Mouse (Mus musculus): ENCODE results near the gene Tmem150a. TPM values are rescaled to one million over a fixed set of nuclear protein-coding genes. Genes with fewer than 3 reads are reported as not detected.
A peak's percentile ranks its signal among the peaks of the same experiment; 100 is the strongest.

The Tmem150a gene
- total RNA-seq, 2 experiments from 2014 or later, result 20.0 to 22.6 TPM

DNA sequence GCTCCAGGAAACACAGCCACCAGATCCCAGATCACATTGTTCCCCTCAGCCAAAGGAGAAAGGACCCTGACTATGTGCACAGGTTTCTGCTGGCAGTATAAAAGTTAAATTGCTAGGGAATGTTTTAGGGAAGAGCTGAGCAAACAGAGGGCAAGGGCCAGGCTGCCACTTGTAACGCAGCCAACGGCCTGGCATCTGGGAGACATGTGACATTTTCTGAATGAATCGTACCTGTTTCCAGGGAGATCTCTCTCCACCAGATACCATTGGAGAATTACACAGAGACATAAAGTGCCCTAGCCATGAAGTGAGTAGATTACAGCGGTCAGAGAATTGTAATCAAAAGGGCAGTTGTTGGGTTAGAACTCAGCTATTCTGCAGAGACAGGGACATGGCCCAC is 17.9 kb downstream of the Tmem150a start:
- no peak for DNase-seq

DNA sequence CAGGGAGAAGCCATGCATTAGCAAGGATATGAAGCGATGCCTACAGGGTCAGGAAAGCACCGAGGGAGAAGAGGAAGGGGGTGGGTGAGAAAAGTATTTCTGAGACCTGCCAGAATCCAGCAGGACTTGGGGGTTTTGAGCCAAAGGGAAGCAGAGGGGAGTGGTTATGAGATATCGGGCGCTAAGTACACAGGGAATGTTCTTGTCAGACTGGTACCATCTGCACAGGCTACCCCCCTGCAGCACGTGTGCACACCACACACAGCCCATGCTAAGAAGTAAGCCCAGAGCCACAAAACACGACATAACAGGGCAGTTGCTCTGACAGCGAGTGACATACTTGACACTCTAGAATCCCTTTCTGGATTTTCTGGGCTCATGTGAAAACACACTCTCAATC is 19.0 kb downstream of the Tmem150a start:
- DNase-seq, result no peak

DNA sequence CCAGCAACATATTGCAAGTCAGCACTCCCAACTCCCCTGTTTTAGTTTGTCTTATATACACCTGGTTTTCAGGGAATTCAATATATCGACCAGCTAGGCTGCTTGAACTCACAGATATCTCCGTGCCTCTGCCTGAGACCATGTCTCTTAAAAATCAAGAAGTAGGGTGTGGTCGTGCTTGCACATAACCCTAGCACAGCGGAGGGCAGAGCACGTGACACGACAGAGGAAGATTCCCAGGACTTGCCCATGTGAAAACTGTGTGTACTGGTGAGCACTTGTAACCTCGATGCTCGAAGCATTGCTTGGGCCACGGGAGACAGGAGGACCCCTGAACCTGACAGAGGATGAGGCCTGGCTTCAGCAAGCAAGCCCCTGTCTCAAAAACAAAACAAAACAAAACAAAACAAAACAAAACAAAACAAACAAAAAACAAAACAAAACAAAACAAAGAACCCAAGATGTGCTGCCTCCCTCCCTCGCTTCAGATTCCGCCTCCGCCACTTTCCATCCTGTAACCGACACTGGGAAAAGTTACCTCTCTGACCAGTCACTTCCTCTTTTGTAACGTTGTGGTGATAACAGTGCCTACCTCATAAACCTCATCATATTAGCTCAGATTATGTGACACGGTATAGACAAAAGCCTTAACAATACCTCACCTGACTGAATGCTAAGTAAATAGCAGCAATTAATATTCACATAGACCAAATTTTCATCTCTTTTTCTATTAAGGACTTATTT is 19.7 kb downstream of the Tmem150a start:
- DNase-seq, result no peak

DNA sequence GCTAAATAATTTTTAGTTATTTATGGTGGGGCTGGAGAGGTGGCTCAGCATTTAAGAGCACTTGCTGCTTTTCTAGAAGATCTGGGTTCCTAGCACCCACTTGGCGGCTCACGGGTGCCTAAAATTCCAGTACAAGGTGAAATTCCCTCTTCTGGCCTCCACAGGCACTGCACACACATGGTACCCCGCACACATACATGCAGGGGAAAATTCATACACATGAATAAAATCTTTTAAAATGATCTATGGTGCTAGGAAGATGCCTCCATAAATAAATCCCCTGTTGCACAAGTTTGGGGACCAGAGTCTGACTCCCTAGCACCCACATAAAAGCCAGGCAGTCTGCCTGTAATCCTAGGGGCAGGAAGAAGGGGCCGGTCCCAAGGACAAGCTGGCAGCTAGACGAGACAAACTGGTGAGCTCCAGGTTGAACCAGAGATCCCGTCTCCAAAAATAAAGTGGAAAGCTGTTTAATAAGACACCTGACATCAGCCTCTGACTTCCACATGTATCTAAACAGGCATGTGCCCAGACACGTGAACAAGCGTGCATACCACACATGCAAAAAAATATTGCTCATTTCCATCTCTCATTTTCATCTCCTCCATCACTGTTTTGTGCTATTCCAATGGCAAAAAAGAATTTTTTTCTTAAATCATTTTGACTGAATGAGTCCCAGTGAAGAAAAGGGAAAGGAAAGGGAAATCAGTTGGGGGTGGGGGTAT is 23.4 kb downstream of the Tmem150a start:
- DNase-seq, result no peak

DNA sequence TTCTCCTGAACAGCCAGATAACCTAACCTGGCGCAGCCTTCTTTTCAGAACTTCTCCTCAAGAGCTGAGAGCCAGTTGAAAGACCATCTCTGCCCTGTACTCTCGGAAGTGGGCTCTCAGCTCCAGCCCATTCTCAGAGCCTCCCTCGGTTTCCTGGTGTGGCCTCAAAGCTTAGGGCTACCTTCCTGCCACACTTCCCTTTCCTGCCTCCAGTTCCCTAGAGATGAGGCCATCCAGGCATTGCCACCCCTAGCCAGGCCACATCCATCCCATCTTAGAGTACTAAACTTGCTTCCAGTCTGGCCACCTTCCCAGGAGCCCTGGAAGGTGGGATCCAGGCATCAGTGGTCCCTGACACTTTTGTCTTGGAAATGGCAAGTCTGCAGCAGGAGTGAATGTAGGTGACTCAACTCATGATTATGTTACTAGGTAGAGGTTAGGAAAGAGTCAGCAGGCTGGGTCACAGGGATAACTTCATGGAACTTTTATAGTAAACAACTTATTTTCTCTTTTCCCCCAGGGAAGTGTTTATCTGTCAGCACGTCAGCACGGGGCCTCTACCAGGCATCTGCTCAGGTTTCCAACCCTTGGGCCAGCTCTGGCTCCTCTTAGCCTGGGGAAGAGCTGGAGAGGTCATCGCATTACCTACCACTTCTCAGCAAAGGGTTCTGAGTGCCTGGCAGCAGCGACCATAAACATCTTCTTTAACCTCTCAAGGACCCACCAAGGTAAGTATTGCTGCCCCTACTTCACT is 24.3 kb downstream of the Tmem150a start:
- DNase-seq, result peak; percentile 45 to 50

DNA sequence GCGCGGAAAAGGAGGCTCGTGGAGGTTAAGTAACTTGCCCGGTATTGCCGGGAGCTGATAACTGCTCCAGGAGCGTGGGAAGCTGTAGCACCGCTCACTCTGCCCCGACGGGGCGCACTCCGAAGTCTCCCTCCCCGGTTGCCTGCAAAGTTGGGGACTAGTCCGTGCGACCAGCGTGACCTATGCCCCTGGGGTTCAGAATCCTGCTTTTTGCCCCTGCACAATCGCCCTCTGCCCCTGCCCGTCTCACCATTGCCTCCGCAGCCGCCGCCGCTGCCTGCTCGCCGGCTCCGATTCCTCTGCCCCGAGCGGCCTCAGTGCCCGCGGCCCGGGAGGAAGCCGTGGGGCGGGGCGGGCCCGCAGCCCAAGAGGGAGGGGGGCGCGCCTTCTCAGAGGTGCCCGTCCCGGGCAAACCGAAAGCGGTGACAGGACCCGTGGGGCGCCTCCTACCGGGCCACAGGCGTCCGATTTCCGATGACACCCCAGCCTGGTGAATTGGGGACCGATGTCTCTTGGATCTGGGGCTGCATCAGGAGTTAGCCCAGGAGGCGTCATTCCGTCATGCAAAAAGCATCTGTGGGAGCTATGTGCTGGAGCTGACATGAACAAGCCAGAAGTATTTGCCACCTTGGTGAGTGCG is 25.0 kb downstream of the Tmem150a start, which contains the start of gene Vamp5:
Vamp5 (minus strand) TSS at position 338 of the 640 bp plus-strand sequence.
- DNase-seq, result peak; percentile 89 to 92

DNA sequence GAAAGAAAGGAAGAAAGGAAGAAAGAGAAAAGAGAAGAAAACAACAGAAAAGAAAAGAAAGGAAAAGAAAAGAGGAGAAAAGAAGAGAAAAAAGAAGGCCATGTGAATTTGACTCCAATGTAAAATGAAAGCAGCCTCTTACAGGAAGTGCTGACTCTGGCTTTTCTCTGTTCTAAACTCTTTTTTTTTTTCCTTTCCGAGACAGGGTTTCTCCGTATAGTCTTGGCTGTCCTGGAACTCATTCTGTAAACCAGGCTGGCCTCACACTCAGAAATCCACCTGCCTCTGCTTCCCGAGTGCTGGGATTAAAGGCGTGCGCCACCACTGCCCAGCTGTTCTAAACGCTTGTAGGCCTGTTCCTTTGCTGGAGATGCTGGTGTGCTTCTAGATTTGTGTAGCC is 27.2 kb downstream of the Tmem150a start:
- DNase-seq, result no peak

DNA sequence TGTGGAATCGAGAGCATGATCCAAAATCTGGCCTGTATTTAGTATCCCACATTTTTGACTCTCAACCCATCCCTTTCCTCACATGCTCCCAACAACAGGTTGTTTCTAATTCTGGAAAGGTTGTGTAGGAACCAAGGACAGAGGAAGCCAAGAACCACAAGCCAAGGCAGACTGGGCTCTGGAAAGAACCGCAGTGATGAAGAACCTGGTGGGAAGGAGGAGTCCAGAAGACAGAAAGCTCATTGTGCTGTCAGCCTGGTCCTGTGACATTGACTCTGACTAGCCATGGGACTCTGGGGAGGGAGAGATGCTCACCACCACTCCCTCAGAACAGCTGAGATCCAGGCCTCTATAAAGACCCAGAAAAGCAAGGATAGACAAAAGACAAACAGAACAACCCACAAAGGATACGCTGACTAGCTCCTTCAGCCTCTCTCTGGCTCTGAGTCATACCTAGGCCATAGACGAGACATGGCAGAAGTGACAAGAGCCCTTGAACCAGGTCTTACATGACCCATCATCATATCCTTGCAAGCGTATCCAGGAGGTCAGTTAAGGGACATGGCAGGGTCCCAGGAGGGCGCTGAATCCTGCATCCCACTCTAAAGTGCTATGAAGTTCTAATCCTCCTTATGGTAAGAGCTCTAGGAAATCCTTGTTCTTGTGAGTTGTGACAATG is 28.0 kb downstream of the Tmem150a start:
- DNase-seq, result no peak

DNA sequence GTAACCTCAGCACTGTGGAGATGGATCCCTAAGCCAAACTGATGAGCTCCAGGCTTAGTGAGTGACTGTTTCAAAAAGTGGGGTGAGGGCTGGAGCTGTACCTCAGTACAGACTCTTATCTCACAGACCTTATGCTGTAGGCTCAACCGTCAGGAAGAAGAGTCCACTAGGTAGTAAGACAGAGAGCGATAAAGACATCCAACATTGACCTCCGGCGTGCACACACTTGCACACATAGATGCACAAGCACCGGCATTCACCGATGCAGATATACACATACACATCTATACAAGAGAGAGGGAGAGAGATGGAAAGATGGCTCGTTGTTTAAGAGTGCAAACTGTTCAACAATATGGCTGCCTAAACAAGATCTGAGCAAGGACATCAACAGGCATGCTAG is 28.7 kb downstream of the Tmem150a start:
- no peak for DNase-seq

DNA sequence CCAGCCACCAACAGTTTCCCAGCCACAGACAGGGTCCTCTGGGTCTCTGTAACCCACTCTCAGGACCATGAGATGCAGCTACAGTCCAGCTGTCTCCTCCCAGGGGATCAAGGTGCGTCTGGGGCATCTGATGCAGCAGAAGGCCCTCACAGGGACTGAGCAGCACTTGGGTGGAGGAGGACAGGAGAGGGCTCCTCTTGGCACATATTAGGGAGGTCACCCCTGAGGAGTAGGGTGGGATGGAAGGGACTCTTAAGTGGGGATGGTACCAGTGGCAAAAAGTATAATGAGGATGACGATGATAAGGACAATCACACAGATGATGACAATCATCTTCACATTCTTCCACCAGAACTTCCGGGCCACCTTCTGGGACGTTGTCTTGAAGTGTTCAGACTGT is 30.0 kb downstream of the Tmem150a start:
- DNase-seq, result no peak

DNA sequence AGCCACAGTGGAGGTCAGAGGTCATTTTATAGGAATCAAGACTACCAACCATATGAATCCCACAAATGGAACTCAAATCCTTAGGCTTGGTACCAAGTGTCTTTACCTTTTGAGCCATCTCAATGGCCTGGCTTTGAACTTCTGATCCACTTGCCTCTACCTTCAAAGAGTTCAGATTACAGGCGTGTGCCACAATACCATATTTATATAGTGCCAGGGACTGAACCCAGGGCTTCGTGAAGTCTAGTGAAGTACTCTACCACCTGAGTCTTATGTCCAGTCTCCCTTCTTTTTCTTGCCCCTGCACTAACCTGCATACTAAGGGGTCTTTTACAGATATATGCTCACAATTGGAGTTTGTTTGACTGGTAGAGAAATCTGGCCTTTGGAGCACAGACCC is 31.3 kb downstream of the Tmem150a start:
- no peak for DNase-seq

DNA sequence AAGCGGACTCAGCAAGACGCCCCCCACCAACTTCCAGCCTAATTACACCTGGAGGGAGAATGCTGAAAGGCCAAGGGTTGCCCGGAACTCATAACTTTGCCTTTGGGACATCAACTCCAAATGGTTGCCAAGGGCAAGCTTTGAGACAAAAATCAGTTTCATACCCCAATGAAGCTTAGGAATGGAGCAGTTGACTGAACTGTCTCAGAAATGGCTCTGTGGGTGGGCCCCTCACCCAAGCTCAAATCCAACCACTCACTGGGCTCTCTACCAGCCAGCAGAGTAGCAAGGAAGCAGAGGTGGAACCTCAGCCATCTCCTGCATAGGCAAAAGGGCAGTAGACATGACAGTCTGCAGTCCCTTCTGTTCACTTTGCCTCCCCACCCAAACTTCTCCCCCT is 32.6 kb downstream of the Tmem150a start:
- no peak for DNase-seq

DNA sequence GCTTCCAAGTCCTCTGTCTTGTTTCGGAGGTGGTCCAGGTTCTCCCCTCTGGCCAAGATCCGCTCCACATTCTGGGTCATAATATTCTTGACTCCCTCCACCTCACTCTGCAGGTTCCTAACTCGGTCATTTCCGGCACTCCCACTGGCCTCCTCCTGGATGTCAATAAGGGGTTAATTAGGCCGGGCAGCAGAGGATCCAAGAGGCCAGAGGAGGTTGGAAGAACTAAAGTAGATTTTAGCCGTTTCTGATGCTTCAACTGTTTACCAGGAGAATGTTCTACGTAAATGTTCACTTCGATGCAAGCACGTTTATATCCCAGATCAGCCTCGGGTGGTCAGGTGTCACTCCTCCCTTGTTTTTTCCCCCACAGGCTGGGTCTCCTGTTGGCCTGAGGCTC is 33.0 kb downstream of the Tmem150a start:
- no peak for DNase-seq

DNA sequence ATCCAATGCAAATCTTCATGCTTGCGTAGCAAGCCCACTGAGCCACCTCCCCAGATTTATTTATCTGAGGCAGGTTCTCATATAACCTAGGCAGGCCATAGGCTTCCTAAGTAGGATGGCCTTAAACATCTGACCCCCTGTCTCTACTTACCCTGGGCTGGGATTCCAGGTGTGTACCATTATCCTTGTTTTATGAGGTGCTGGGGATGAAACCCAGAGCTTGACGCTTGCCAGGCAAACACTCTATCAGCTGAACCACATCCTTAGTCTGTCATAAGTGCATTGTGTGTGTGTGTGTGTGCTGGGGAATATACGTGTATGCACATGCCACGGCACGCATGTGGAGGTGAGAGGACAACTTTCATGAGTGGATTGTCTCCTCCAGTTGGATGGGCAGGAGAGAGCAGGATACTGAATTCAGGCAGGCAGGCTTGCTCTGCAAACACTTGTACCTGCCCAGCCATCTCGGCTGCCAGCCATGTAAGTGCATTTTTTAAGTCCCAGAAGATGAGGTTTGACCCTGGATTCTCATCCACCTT is 33.6 kb downstream of the Tmem150a start:
- no peak for DNase-seq

DNA sequence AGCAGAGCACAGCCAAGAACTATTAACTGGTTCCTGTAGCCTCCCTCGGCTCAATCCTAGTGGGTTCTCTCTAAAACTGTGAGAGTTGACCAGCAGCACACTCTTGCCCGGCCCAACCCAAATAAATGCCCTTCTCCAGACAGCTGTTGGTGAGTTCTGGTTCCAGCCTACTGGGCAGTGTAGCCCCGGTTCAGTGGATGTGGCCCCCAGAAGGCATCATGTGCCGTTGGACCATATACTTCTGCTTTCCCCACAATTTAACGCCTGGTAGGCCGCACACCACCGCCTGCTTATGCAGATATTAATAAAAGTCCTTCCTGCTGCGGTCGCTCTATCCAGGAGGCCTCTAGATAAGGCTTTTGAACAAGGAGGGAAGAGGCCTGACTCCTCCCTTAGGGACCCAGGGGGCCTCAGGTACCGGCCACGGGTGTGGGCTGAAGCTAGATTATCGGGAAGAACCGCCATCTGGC is 34.3 kb downstream of the Tmem150a start:
- no peak for DNase-seq

DNA sequence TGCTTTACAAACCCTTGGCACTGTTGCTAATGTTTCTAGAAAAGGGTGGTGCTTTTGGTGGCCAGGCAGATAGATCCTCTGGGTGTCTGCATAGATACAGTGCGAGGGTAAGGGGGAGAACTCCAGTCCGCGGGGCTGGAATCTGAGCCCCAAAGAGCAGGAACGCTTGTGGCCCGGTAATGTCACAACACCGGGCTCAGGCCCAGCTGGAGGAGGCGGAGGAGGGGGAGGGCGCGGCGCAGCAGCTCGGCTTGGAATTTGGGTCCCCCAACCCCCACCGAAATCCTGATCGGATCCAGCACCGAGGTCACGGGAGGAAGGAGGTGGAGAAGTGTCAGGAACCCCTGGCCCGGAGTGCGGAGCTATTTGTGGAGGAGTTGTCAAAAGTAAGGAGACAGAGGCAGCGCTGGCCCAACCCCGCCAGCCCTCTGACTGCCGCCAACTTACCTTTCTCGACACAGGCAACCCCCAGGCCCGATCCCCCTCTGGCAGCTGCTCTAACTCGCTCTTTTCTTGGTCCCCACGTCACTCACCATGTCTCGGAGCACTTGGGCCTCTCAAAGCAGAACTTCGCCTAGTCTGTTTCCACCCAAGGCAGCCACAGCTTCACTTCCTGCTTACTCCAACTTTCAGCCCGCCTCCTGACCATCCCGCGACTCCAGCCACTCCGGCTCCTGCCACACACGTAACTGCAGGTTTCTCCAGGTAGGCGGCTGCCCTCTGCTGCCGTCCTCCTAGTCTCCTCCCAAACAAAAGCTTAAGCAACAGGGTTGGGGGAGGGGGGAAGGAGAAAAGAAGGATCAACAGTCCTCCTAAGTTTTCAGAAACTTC is 34.9 kb downstream of the Tmem150a start, which contains the start of gene Vamp8:
Vamp8 (minus strand) TSS at position 763 of the 831 bp plus-strand sequence.
- peak; percentile 95 for DNase-seq

DNA sequence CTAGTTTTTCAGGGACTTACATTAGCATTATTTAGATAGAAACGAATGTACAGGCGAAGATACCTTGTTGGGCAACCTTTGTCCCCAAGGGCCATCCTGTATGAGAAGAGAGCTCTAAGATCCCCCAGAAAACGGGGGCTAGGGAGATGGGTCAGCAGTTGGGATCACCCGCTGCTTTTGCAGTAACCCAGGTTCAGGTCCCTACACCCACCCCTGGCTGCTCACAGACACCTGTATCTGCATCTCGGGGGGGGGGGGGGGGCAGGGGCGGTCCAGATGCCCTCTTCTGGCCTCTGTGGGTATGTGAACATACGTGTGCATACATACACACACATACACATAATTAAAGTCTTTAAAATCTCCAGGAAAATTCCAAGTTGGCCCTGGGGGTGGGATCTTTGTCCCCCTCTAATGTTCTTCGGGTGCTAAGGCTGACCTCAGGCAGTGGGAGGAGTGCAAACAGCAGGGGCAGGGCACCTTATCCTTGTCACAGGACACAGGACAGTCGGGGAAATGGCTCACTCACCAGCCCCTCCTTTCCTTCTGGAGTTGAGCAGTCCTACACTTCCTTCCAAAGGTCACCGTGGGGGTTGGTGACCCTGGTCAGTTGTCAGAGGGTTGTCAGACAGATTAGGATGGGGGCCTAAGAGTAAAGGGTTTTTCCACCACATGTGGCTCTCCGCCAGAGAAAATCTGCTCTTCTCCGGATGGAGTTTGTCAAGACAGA is 35.7 kb downstream of the Tmem150a start:
- DNase-seq, result peak; percentile 82 to 88

DNA sequence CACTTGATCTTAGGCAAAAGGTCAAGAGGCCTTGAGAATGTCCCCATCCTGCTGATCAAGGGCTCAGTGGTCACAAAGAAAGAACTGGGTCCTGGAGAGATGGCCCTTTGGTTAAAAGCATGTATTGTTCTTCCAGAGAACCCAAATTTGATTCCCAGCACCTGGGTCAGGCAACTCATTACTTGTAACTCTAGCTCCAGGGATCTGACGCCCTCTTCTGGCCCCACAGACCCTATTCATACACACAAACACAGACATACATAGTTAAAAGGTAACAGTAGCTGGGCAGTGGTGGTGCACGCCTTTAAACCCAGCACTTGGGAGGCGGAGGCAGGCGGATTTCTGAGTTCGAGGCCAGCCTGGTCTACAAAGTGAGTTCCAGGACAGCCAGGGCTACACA is 37.1 kb downstream of the Tmem150a start:
- no peak for DNase-seq

DNA sequence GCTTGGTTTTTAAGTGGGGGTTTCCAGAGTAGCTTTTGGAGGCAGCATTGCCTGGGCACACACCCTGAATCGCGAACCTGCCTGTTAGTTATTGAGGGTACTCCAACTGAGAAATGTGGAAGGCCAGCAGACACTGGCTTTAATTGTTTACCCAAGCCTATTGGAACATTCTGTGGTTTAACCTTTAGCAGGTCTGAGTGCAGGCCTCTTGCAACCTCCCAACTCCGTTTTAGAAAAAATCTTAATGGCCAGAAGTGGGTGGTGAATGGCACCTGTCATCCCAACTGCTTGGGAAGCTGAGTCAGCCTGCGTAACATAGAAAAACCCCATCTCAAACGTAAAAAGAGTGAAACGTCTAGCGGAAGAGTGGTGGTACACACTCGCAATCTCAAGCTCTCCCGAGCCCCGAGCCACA is 41.6 kb downstream of the Tmem150a start:
- no peak for DNase-seq

DNA sequence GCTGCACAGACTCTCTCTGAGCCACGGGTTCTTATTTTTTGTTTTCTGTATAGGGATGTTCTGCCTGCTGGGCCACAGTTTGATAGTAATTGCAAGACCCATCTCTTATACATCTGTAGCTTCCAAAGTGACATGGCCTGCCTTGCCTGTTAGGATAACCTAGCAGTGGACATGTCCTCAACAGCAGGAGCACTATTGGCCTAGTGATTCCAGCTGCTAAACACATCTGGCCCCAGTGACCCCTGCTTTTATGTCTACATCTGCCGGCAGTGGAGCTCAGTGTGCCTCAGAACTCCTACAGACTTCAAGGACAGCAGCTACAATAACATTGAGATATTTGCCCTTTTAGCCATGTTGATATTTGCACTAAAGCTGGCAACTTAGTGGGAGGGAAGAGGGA is 44.7 kb downstream of the Tmem150a start:
- no peak for DNase-seq
